Mouse (Mus musculus): ENCODE data around the gene Pdgfb. TPM values are rescaled to one million over a fixed set of nuclear protein-coding genes. Genes with fewer than 3 reads are reported as not detected.

Gene Pdgfb
- total and polyA plus RNA-seq, 3 experiments: 0.23 to 0.72 TPM; not detected in 1

- H3K4me1 ChIP-seq (ENCODE audit: control insufficient read depth in 1 of 2, insufficient read depth in 2 of 2, low read length in 2 of 2): no peaks in the 10 kb centered on the region
- no peaks in the 10 kb centered on the region for H3K36me3 ChIP-seq (ENCODE audit: control insufficient read depth in 1 of 2, insufficient read depth in 2 of 2, low read length in 2 of 2)
- H3K9ac ChIP-seq (ENCODE audit: control insufficient read depth, low read depth, low read length, poor library complexity, severe bottlenecking): peak overlapping the region; percentile 43
- H3K4me3 ChIP-seq (ENCODE audit: control insufficient read depth in 1 of 2, insufficient read depth in 1 of 2, low read depth in 2 of 2, low read length in 2 of 2): peak overlapping the region in 1 of 2 experiments; percentile 36; a peak in 2 of 4 replicates
- H3K9me3 ChIP-seq (replicated peaks; ENCODE audit: insufficient read depth, low read length): no peaks in the 10 kb centered on the region
- H3K79me2 ChIP-seq (ENCODE audit: control insufficient read depth, insufficient read depth, low read length, poor library complexity): no peaks in the 10 kb centered on the region
- H3K27me3 ChIP-seq (ENCODE audit: control insufficient read depth in 1 of 2, insufficient read depth in 2 of 2, low read length in 2 of 2): no peaks in the 10 kb centered on the region
- peak; percentile 64 for DNase-seq (ENCODE audit: low read depth, low spot score)
- no peak overlapping the region for H3K27ac ChIP-seq (ENCODE audit: control insufficient read depth, low read depth, low read length)
- TF ChIP-seq MAZ (IDR thresholded peaks at IDR 0.05; ENCODE audit: low read depth, low read length) (no peak), RAD21 (IDR thresholded peaks at IDR 0.05; ENCODE audit: low read depth, low read length) (peak; percentile 51), MYC (IDR thresholded peaks at IDR 0.05; ENCODE audit: low read depth, low read length) (no peak), ZC3H11A (IDR thresholded peaks at IDR 0.05; ENCODE audit: low read depth, low read length) (peak; percentile 54; the same call in 1 of the 2 replicates), E2F4 (IDR thresholded peaks at IDR 0.05; ENCODE audit: borderline replicate concordance, low read depth, low read length) (no peak), USF1 (IDR thresholded peaks at IDR 0.05; ENCODE audit: low read depth, low read length) (no peak), CTCF (IDR thresholded peaks at IDR 0.05 in 2 of 3, conservative IDR thresholded peaks at IDR 0.05 in 1 of 3; ENCODE audit: control insufficient read depth in 1 of 3, insufficient read depth in 1 of 3, low read depth in 2 of 3, low read length in 3 of 3, poor library complexity in 1 of 3, severe bottlenecking in 1 of 3) (peak; percentile 39 to 75 (median 71); a peak in 5 of 6 replicates), MAX (IDR thresholded peaks at IDR 0.05; ENCODE audit: low read length) (no peak), SMC3 (IDR thresholded peaks at IDR 0.05; ENCODE audit: low read depth, low read length) (peak; percentile 76), ELF1 (IDR thresholded peaks at IDR 0.05; ENCODE audit: low read depth, low read length) (0 out of 2 replicates have a peak, but pooled peaks have one; percentile 21), GABPA (IDR thresholded peaks at IDR 0.05; ENCODE audit: low read depth, low read length) (no peak), KAT2A (conservative IDR thresholded peaks at IDR 0.05; ENCODE audit: low read depth, low read length) (no peak), MXI1 (IDR thresholded peaks at IDR 0.05; ENCODE audit: low read depth, low read length) (0 out of 2 replicates have a peak, but pooled peaks have one; percentile 24), MAFK (IDR thresholded peaks at IDR 0.05; ENCODE audit: borderline replicate concordance, low read depth, low read length) (no peak)
Measured at GRCm38 (mm10) chr15:79950250-79951025, 64.3 kb downstream of the Pdgfb start.

- Histone ChIP-seq H3K4me1 (ENCODE audit: control insufficient read depth in 1 of 2, insufficient read depth in 2 of 2, low read length in 2 of 2) (no peaks in the 10 kb centered on the region), H3K36me3 (ENCODE audit: control insufficient read depth in 1 of 2, insufficient read depth in 2 of 2, low read length in 2 of 2) (no peaks in the 10 kb centered on the region), H3K27ac (ENCODE audit: control insufficient read depth, low read depth, low read length) (no peak overlapping the region), H3K4me3 (ENCODE audit: control insufficient read depth in 1 of 2, insufficient read depth in 1 of 2, low read depth in 2 of 2, low read length in 2 of 2) (no peak overlapping the region), H3K79me2 (ENCODE audit: control insufficient read depth, insufficient read depth, low read length, poor library complexity) (no peaks in the 10 kb centered on the region), H3K27me3 (ENCODE audit: control insufficient read depth in 1 of 2, insufficient read depth in 2 of 2, low read length in 2 of 2) (no peaks in the 10 kb centered on the region), H3K9ac (ENCODE audit: control insufficient read depth, low read depth, low read length, poor library complexity, severe bottlenecking) (no peak overlapping the region), H3K9me3 (replicated peaks; ENCODE audit: insufficient read depth, low read length) (no peaks in the 10 kb centered on the region)
- TF ChIP-seq CTCF (IDR thresholded peaks at IDR 0.05 in 2 of 3, conservative IDR thresholded peaks at IDR 0.05 in 1 of 3; ENCODE audit: control insufficient read depth in 1 of 3, insufficient read depth in 1 of 3, low read depth in 2 of 3, low read length in 3 of 3, poor library complexity in 1 of 3, severe bottlenecking in 1 of 3) (peak in 1 of 3 experiments; percentile 21; a peak in 1 of 6 replicates), SMC3 (IDR thresholded peaks at IDR 0.05; ENCODE audit: low read depth, low read length) (peak; percentile 14; the same call in 1 of the 2 replicates), MAFK (IDR thresholded peaks at IDR 0.05; ENCODE audit: borderline replicate concordance, low read depth, low read length) (no peak)
- DNase-seq (ENCODE audit: low read depth, low spot score): peak; percentile 20
Measured at GRCm38 (mm10) chr15:79947681-79948080, 67.1 kb downstream of the Pdgfb start.

Data from MEL (cell line).